Mouse (Mus musculus) embryonic facial prominence, embryonic 13.5 days (tissue): Measurements from ENCODE around the gene Myh11. TPM values are rescaled to one million over a fixed set of nuclear protein-coding genes. Genes with fewer than 3 reads are reported as not detected.

Experiments used
- ATAC-seq: fragments of 200-750 bp; cut with Nextera tagmentation; 2 replicates; pipeline ENCODE4 v1.8.0; 2017; ENCODE audit warnings: low read depth; ENCODE audit not compliant: insufficient number of reproducible peaks, insufficient read depth, low FRiP score, low TSS enrichment
- H3K27ac ChIP-seq: fragments of 300-500 bp; sonication (generic); 2 replicates; pipeline ENCODE4 v1.5.1; 2015; ENCODE audit warnings: moderate library complexity, mild to moderate bottlenecking, inconsistent platforms
- H3K27me3 ChIP-seq: fragments of 300-500 bp; sonication (generic); 2 replicates; pipeline ENCODE4 v1.6.1; 2015; ENCODE audit warnings: mild to moderate bottlenecking, inconsistent platforms
- H3K36me3 ChIP-seq: fragments of 300-500 bp; sonication (generic); 2 replicates; pipeline ENCODE4 v1.6.1; 2015; ENCODE audit warnings: mild to moderate bottlenecking, inconsistent platforms
- H3K4me1 ChIP-seq: fragments of 300-500 bp; sonication (generic); 2 replicates; pipeline ENCODE4 v1.6.1; 2015; ENCODE audit warnings: inconsistent platforms
- H3K4me2 ChIP-seq: fragments of 300-500 bp; sonication (generic); 2 replicates; pipeline ENCODE4 v1.6.1; 2015; ENCODE audit warnings: moderate library complexity, mild to moderate bottlenecking, inconsistent platforms
- H3K4me3 ChIP-seq: fragments of 300-500 bp; sonication (generic); 2 replicates; pipeline ENCODE4 v1.5.1; 2015; ENCODE audit warnings: mild to moderate bottlenecking, inconsistent platforms
- H3K9ac ChIP-seq: fragments of 300-500 bp; sonication (generic); 2 replicates; pipeline ENCODE4 v1.6.1; 2015; ENCODE audit warnings: mild to moderate bottlenecking, inconsistent platforms
- H3K9me3 ChIP-seq: fragments of 300-500 bp; sonication (generic); 2 replicates; pipeline ENCODE4 v1.6.1; 2016; ENCODE audit warnings: inconsistent platforms
- WGBS: fragments of 180-500 bp; shearing (Covaris S2); methylation state at CpG from one replicate; pipeline ENCODE4 v1.1.7; 2015; ENCODE audit warnings: mixed read lengths; 5-methylcytosine and 5-hydroxymethylcytosine counted together
- polyA plus RNA-seq: library from polyadenylated mRNA; unstranded; fragments of >200 nt; fragmentation: Nextera tagmentation; extraction: Ambion mirVana; gene quantifications from 2 replicates; pipeline ENCODE4 v1.2.1, GENCODE M21; 2015

Gene Myh11
- 0.56 and 0.61 TPM in 2 replicates for polyA plus RNA-seq

- no peak within 1 kb of the TSS for H3K27ac ChIP-seq
- H3K4me1 ChIP-seq: peaks cover 29% of the 10 kb centered on the region
- H3K9ac ChIP-seq: peak within 1 kb of the TSS; percentile 58
- no peak for ATAC-seq
- WGBS: 4% methylated on average over 16 of the region's 16 CpGs
- peak within 1 kb of the TSS; percentile 36 for H3K4me3 ChIP-seq
- H3K4me2 ChIP-seq: peak within 1 kb of the TSS; percentile 66
- H3K9me3 ChIP-seq: no peaks in the 10 kb centered on the region
- peaks cover 20% of the 10 kb centered on the region for H3K27me3 ChIP-seq
- no peaks in the 10 kb centered on the region for H3K36me3 ChIP-seq
Measured at GRCm38 (mm10) chr16:14291223-14291622, at the start of gene Myh11. Gene Myh11, minus strand, starts transcription at chr16:14291372.

- Histone ChIP-seq H3K9ac (no peak overlapping the region), H3K4me3 (no peak overlapping the region), H3K4me2 (no peak overlapping the region), H3K9me3 (no peaks in the 10 kb centered on the region), H3K27me3 (no peaks in the 10 kb centered on the region), H3K36me3 (no peaks in the 10 kb centered on the region), H3K4me1 (no peaks in the 10 kb centered on the region), H3K27ac (no peak overlapping the region)
- 50% methylated on average over 1 of the region's 1 CpGs for WGBS
- no peak for ATAC-seq
Measured at GRCm38 (mm10) chr16:14328156-14328555, 37.0 kb upstream of the Myh11 start.

DNA sequence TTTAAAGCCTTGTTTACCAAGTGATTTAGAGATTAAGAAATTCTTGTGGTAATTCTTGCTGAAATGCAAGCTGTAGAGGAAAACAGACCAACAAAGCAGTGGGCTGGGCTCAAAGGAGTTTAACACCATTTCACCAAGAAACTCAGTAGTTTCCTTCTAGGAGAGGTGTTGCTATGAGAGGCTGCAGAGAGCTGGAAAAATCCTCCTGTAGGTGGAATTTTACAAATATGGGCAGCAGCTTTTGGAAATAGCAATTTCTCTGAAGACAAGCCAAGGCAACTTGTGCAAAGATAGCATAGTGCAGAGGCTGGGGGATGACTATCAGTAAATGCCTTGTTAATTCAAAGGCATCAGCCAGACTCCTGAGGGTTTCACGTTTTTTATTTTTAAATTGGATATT lies 29.3 kb upstream of the Myh11 start:
- no peak overlapping the region for H3K4me3 ChIP-seq
- H3K4me2 ChIP-seq: no peak overlapping the region
- peaks cover 10% of the 10 kb centered on the region for H3K4me1 ChIP-seq
- 43% methylated on average over 1 of the region's 1 CpGs for WGBS
- H3K9ac ChIP-seq: no peak overlapping the region
- no peaks in the 10 kb centered on the region for H3K27me3 ChIP-seq
- ATAC-seq: no peak
- no peaks in the 10 kb centered on the region for H3K36me3 ChIP-seq
- no peaks in the 10 kb centered on the region for H3K9me3 ChIP-seq
- no peak overlapping the region for H3K27ac ChIP-seq

- no peak for ATAC-seq
- Histone ChIP-seq H3K9me3 (no peaks in the 10 kb centered on the region), H3K4me3 (no peak overlapping the region), H3K4me2 (no peak overlapping the region), H3K27ac (no peak overlapping the region), H3K27me3 (no peaks in the 10 kb centered on the region), H3K36me3 (no peaks in the 10 kb centered on the region), H3K9ac (no peak overlapping the region), H3K4me1 (peaks cover 12% of the 10 kb centered on the region)
- 84% methylated on average over 3 of the region's 3 CpGs for WGBS
Measured at GRCm38 (mm10) chr16:14319681-14320080, 28.5 kb upstream of the Myh11 start.

GRCm38 (mm10) chr16:14316884-14317876 lies 26.0 kb upstream of the Myh11 start, which contains the start of gene Fopnl:
Gene Fopnl, minus strand, starts transcription at chr16:14317405.
- ATAC-seq: peak; percentile 100
- Histone ChIP-seq H3K9ac (peak within 1 kb of the TSS; percentile 84), H3K4me1 (peaks cover 12% of the 10 kb centered on the region), H3K27me3 (no peaks in the 10 kb centered on the region), H3K4me3 (peak within 1 kb of the TSS; percentile 77), H3K4me2 (peak within 1 kb of the TSS; percentile 70), H3K27ac (peak within 1 kb of the TSS; percentile 71), H3K36me3 (peaks cover 15% of the 10 kb centered on the region), H3K9me3 (no peaks in the 10 kb centered on the region)
- WGBS: 4% methylated on average over 51 of the region's 51 CpGs

- Histone ChIP-seq H3K4me3 (no peak overlapping the region), H3K9me3 (no peaks in the 10 kb centered on the region), H3K9ac (no peak overlapping the region), H3K27me3 (no peaks in the 10 kb centered on the region), H3K36me3 (peaks cover 51% of the 10 kb centered on the region), H3K4me2 (no peak overlapping the region), H3K27ac (no peak overlapping the region), H3K4me1 (peaks cover 12% of the 10 kb centered on the region)
- ATAC-seq: no peak
- 91% methylated on average over 7 of the region's 7 CpGs for WGBS
Measured at GRCm38 (mm10) chr16:14312914-14313313, 21.7 kb upstream of the Myh11 start.

DNA sequence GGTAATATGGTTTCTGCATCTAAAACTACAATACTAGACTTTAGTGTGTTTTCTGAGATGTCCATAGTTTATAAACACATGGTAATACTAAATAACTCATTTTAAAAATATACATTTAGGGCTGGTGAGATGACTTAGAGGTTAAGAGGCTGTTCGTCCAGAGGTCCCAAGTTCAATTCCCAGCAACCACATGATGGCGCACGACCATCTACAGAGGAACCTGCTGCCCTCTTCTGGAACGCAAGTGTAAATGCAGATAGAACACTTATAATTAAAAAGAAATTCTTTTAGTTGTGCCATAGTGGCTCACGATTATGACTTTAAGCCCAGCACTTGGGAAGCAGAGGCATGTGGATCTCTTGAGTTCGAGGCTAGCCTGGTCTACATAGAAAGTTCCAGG lies 20.2 kb upstream of the Myh11 start:
- Histone ChIP-seq H3K4me1 (peaks cover 10% of the 10 kb centered on the region), H3K36me3 (peaks cover 65% of the 10 kb centered on the region), H3K4me3 (no peak overlapping the region), H3K27me3 (no peaks in the 10 kb centered on the region), H3K9ac (no peak overlapping the region), H3K4me2 (no peak overlapping the region), H3K27ac (no peak overlapping the region), H3K9me3 (no peaks in the 10 kb centered on the region)
- whole genome bisulfite sequencing: 50% methylated on average over 6 of the region's 6 CpGs
- ATAC-seq: no peak

DNA sequence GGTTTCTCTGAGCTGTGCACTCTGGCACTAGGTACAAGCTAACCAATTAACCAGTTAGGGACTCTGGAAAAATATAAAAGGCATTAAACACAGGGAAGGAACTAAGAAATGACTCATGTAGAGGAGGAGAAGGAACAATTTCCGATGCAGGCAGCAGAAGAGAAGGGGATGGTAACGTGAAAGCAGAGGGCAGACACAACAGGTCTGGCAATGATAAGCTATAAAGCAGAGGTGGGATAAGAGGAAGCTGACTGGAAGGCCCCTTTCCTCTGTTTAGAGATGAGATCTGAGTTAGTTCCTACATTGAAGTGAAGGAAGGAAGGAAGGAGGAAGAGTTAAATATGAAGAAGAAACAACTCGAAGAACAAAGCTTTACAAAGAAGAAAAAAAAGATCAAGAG lies 18.7 kb upstream of the Myh11 start:
- Histone ChIP-seq H3K4me1 (no peaks in the 10 kb centered on the region), H3K27me3 (no peaks in the 10 kb centered on the region), H3K27ac (no peak overlapping the region), H3K9ac (no peak overlapping the region), H3K36me3 (peaks cover 75% of the 10 kb centered on the region), H3K9me3 (no peaks in the 10 kb centered on the region), H3K4me3 (no peak overlapping the region), H3K4me2 (no peak overlapping the region)
- 87% methylated on average over 3 of the region's 3 CpGs for WGBS
- ATAC-seq: no peak

- Histone ChIP-seq H3K9me3 (no peaks in the 10 kb centered on the region), H3K4me2 (no peak overlapping the region), H3K27me3 (no peaks in the 10 kb centered on the region), H3K27ac (no peak overlapping the region), H3K36me3 (peaks cover 84% of the 10 kb centered on the region), H3K4me1 (no peaks in the 10 kb centered on the region), H3K4me3 (no peak overlapping the region), H3K9ac (no peak overlapping the region)
- ATAC-seq: no peak
- 90% methylated on average over 6 of the region's 6 CpGs for WGBS
Measured at GRCm38 (mm10) chr16:14308245-14309073, 17.3 kb upstream of the Myh11 start.

GRCm38 (mm10) chr16:14307373-14307772 lies 16.2 kb upstream of the Myh11 start:
- no peak overlapping the region for H3K4me3 ChIP-seq
- H3K36me3 ChIP-seq: peaks cover 83% of the 10 kb centered on the region
- no peak for ATAC-seq
- H3K27me3 ChIP-seq: no peaks in the 10 kb centered on the region
- H3K9ac ChIP-seq: no peak overlapping the region
- H3K9me3 ChIP-seq: no peaks in the 10 kb centered on the region
- no peak overlapping the region for H3K27ac ChIP-seq
- no peaks in the 10 kb centered on the region for H3K4me1 ChIP-seq
- 96% methylated on average over 1 of the region's 1 CpGs for WGBS
- H3K4me2 ChIP-seq: no peak overlapping the region

- Histone ChIP-seq H3K27me3 (no peaks in the 10 kb centered on the region), H3K36me3 (peaks cover 83% of the 10 kb centered on the region)
- 91% methylated on average over 1 of the region's 1 CpGs for WGBS
Measured at GRCm38 (mm10) chr16:14306451-14306850, 15.3 kb upstream of the Myh11 start.

More at GRCm38 (mm10) chr16:14306451-14306850, 15.3 kb upstream of the Myh11 start:
- no peaks in the 10 kb centered on the region for H3K9me3 ChIP-seq
- no peak overlapping the region for H3K4me3 ChIP-seq
- ATAC-seq: no peak
- H3K27ac ChIP-seq: no peak overlapping the region
- no peaks in the 10 kb centered on the region for H3K4me1 ChIP-seq
- H3K9ac ChIP-seq: no peak overlapping the region
- no peak overlapping the region for H3K4me2 ChIP-seq
